Mouse (Mus musculus): Measurements from ENCODE around the gene H1f0. TPM values are rescaled to one million over a fixed set of nuclear protein-coding genes. Genes with fewer than 3 reads are reported as not detected.

H1f0 gene
- total RNA-seq, 2 experiments from 2014 or later = 104 to 128 TPM

DNA sequence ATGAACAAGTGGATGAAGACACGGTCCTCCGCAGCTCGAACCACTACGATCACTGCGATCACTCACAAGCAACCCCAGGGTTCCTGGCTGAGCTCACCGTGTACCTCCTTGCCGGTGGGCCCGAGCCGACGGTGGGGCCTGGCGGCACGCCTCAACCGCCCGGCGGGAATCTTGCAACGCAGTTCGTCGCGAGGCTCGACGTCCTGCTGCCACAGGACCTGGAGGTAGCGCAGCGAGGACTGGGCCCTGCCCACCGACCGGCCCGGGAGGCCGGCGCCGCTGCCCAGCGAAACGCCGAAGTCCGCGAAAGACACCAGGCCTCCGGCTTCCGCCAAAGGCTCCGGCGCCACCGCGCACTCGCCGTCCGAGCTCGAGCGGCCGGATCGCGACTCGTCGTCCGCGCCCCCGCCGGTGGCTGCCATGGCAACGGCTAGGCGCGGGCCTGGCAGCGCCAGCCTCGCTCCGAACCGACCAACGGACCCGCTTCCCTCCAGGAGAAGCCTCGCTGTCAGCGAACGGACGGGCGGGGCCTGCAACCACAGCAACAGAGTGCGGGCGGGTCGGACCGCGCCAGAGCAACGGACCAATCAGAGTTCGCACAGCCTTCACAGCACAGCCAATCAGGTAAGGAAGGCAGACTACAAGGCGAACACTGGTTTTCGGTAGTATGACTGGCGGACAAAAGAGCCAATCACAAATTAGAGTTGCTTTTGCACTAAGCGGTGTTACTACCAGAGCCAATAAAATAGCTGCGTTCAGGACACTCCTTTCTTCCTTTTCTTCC is 34.3 kb downstream of the H1f0 start, which contains the start of gene Ankrd54:
Ankrd54 (minus strand) TSS at position 518 of the 784 bp plus-strand sequence.
- intact Hi-C loops (cut with DNase I) = no loop called here
- DNase-seq = peak; percentile 94 to 96

DNA sequence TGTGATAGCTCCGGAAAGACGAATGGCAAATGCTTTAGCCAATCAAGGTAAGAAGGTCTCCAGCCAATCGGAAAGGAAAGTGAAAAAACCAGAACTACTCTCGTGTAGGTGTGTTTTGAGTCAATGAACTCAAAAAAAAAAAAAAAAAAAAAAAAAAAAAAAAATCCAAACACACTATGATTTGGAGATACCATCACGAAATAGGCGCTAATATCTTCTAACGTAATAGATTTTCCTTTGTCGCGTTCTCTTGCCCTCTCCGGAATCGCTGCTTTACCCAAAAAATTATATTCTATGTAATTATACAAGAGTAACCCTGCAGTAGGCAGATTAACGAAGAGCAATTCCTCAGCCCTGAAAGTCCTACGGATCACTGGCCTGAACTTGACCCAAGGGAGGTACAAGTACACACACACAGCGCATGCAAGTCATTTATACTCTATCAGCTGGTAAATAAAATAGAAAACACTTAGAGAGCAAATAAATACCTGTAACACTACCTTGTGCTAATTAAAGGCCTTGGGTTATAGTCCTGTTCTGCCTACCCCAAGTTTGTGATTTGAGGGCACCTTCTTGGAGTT is 35.0 kb downstream of the H1f0 start:
- intact Hi-C loops (cut with DNase I) = no loop called here
- no peak for DNase-seq

DNA sequence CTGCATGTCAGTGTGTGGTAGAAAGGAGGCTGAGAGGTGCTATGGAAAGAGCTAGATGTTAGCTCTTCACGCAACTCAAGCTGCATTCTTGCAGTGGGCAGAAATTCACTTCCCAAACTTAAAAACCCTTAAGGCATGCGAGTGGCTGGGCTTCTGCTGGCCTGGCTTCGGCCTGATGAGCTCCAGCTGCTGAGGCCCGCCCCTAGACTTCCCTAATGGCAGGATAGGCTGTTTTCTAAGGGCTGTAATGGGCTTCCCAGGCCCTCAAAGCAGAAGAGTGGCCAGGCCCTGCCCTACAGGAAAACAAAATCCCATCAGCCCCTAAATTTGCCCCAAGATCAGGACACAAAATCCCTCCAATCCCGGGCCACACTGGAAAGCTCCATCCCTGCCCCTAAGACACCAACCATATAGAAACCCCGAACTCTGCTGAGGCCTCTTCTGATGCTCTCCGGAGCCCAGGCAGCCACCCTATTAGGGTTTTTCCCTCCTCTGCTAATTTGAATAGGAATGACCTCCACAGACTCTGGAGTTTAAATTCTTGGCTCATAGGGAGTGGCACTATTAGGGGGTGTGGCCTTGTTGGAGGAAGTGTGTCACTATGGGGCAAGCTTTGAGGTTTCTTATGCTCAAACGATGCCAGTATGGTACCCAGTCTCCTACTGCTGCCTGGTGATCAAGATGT is 37.0 kb downstream of the H1f0 start:
- intact Hi-C loops (cut with DNase I) = no loop called here
- peak; percentile 25 to 47 for DNase-seq

DNA sequence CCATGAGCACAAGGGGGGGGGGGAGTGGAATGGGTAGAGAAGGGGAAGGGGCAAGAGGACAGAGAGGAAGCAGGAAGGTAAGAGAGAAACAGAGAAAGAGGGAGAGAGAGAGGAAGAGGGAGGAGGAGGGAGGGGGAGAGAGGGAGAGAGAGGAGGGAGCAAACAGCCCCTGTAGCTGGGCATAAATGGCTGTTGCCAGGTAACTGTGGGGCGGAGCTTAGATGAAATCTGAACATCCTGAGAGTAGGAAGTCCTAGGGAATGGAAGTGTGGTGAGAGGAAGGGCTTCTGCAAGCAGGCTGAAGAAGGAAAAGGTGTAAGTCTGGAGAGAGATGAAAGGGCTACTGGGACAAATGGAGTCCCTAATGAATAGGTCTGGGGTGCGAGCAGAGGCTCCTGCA is 38.0 kb downstream of the H1f0 start:
- intact Hi-C loops (cut with DNase I) = no loop called here
- no peak for DNase-seq

DNA sequence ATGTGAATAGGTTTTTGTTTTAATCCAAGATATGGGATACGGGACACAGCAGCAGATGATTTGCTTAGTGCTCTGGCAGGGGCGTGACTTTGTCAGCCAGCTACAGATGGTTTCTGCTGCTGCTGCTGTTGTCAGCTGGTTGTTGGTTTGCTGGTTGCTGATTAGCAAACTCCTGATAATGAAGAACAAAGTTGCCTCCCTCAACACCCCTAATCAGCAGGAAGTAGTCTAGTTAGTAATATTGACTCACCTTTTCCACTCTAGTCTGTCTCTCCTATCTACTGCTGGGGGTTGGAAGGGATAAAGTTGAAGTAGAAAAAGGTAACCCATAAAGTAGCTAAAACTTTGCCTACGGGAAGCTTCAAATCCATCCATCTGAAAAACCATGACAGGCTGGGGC is 39.4 kb downstream of the H1f0 start:
- DNase-seq = no peak
- intact Hi-C loops (cut with DNase I) = no loop called here

DNA sequence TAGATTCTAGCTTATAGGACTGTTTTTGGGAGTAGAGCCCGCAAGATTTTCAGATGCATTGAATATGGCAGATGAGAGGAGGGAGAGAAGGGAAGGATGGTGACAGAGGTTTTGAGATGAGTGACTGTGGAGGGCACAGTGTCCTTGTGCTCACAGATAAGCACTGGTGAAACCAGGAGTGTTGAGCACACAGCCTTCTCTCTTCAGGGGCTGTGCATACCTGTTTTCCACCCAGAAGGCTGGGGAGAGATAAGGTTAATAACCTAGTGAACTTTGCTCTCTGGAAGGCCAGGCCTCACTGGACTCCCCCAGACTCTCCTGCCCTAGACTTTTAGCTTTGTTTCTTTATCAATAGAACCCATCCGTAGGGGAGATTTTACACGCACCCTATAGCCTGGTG is 40.2 kb downstream of the H1f0 start:
- intact Hi-C loops (cut with DNase I) = no loop called here
- DNase-seq = no peak

DNA sequence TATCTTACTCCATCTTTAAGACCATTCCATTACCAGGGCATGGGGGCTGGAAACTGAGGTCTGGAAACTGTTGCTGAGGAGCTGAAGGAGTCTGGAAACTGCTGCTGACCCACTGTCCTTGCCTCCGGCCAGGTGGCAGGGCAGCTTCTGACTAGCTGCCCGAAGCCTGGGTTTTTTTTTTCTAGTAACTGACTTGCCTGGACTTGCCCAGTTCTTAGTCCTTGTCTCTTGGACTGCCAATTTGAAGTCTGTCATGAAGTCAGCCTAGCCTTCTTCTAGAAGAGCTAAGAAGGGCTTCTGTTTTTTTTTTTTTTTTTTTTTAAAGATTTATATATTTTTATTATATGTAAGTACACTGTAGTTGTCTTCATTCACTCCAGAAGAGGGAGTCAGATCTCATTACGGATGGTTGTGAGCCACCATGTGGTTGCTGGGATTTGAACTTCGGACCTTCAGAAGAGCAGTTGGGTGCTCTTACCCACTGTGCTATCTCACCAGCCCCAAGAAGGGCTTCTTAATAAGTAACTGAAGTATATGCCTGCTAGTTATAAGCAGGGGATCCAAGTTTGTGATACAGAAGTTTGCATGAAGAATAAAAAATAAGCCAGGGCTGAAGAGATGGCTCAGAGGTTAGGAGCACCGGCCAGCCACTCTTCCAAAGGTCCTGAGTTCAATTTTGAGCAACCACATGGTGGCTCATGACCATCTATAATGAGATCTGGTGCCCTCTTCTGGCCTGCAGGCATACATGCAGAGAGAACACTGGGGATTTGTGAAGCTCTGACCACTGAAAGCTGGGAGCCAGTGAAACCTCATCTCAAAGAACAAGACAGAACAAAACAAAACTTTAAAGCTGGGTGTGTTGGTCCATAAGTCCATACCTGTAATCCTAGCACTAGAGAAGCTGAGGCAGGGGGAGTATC is 43.1 kb downstream of the H1f0 start:
- intact Hi-C loops (cut with DNase I) = loop anchor here (1.0 to 5.0 kb wide), 2 partner anchors 33 to 154 kb away; no protein-coding TSS in a partner anchor
- peak; percentile 38 to 54 for DNase-seq

DNA sequence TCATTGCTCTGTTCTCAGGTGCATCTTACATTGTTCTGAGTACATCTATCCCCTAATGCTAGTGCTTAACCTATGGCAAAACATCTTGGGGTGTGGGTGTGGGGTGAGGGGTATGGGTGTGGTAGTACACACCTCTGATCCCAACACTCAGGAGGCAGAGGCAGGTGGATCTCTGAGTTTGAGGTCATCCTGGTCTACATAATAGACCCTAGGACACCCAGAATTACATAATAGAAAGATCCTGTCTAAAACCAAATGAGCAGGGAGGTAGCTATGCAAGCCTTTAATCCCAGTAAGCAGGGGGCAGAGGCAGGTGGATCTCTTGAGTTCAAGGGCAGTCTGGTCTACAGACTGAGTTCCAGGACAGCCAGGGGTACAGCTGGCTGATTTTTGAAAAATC is 45.5 kb downstream of the H1f0 start:
- no peak for DNase-seq
- intact Hi-C loops (cut with DNase I) = loop anchor here (5.0 kb wide), 1 partner anchor 156 kb away; no protein-coding TSS in a partner anchor

DNA sequence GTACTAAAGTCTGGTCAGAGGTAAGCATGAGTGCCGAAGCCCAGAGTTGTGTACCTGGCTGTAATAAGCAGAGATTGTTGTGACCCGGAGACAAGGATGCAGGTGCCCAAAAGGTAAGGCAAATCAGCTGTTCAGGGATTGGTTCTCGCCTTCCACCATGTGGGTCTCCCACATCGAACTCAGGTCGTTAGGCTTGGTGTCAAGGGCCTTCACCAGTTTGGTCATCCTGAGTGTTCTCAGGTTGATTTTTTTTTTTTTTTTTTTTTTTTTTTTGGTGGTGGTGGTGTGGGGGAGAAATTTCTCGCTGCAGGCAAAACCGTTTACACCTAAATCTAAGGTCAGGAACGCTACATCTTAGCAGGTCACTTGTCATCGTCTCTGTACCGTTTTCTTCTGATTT is 46.2 kb downstream of the H1f0 start:
- intact Hi-C loops (cut with DNase I) = loop anchor here (5.0 kb wide), 1 partner anchor 157 kb away; no protein-coding TSS in a partner anchor
- DNase-seq = no peak

DNA sequence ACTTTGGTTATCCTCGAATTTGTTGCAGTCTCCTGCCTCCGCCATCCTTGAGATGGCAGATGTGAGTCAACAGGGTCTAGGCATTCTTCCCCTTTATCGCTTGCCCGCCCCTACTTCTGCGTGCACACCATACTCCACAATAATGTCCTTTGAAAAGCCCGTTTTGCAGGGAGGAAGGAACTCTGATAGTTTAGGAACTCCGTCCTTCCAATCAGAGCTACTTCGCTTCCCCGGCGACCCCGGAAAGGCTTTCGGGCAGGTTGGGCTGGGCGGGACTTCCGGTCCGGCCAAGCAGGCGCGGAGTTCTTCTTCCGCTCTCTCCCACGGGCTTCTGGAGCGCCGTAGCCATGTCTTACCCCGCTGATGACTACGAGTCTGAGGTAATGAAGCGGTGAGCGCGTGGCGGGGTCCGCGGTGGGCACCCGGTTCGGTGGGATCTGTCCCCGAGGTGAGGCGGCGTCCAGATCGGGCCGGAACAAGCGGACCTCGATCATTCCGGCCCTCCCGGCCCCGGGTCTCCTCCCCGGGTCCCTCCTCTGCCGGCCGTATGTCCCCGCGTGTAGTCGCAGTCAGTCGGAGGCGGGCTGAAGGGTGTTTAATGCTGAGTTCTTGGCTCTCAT is 46.8 kb downstream of the H1f0 start, which contains the start of gene Eif3l:
Eif3l (plus strand) TSS at position 267 of the 620 bp plus-strand sequence.
- DNase-seq = peak; percentile 90 to 92
- intact Hi-C loops (cut with DNase I) = loop anchor here (5.0 kb wide), 1 partner anchor 158 kb away; no protein-coding TSS in a partner anchor

DNA sequence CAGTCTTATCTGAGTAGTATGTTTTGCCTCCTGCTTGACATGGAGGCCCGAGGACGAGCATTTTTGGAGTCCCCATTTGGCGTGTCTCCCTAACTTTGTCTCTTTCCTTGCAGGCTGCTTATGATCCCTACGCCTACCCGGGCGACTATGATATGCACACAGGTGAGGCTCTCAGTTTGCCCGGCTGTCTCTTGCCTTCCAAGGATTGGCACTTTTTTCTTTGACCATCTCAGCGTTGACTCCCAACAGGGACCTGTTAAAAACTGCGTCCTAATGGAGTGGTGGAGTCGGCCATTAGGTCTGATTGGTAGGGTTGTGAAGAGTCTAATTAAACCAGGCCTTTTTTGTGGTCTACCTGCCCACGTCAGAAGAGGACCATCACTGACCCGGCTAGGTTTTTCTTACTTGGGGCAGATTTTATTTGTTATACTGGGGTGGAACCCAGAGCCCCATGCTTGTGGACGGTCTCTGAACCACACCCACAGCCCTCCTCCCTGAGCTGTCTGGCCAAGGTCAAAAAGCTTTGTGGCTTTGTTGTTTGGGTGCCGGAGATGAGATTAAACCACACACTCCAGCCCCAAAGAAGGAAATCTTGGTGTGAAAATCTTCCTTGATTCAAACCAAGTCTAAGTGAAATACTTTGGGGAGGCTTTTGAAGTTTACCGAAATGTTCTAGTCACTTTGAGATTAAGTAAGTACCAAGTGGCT is 47.6 kb downstream of the H1f0 start:
- intact Hi-C loops (cut with DNase I) = no loop called here
- DNase-seq = no peak

DNA sequence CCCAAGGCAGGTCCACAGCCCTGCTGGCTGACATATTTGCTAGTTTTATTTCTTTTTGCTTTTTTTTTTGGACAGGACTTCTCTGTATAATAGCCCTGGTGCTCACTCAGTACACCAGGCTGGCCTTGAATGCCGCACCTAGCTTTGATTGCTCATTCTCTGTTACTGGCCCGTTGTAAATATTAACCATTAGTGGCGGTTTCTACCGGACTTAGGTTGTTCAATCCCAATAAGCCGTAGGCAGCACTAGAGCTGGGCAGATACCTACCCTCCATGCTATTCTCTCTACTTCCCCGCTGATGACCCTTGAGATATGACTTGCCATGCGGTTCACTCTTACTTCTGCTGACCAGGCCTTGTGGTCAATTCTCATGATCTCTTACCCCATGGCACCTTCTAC is 51.3 kb downstream of the H1f0 start:
- intact Hi-C loops (cut with DNase I) = no loop called here
- no peak for DNase-seq

Small RNAs within 50 kb of the gene (microRNA-seq; reads per million reads assigned to microRNA genes)
- gene Mir6956 = 0.48 to 2.4 reads per million in 2 experiments

Other genes starting within 250 kb of the H1f0 start
- 10 to 100 TPM; 20.3 to 20.6 TPM for gene Card10, start 225.4 kb upstream of the H1f0 start, total RNA-seq (2021)
- gene Cdc42ep1, start 185.8 kb upstream of the H1f0 start, total RNA-seq (2021) = 10 to 100 TPM; 47.5 to 50.8 TPM
- gene Lgals2, start 172.9 kb upstream of the H1f0 start, total RNA-seq (2021) = under 1 TPM in 1 of 2 experiments, not detected in 1; 0.53 TPM
- 10 to 100 TPM; 38.4 to 39.7 TPM for gene Gga1, start 151.3 kb upstream of the H1f0 start, total RNA-seq (2021)
- gene Gm49510, start 128.8 kb upstream of the H1f0 start, total RNA-seq (2021) = not detected
- gene Sh3bp1, start 128.7 kb upstream of the H1f0 start, total RNA-seq (2021) = 1 to 10 TPM; 4.6 to 6.3 TPM
- 1 to 10 TPM; 1.6 to 1.9 TPM for gene Pdxp, start 114.5 kb upstream of the H1f0 start, total RNA-seq (2021)
- gene Lgals1, start 101.7 kb upstream of the H1f0 start, total RNA-seq (2021) = 100 to 1,000 TPM; 236 to 276 TPM
- gene Nol12, start 93.5 kb upstream of the H1f0 start, total RNA-seq (2021) = 10 to 100 TPM; 13.6 to 14.3 TPM
- gene Triobp, start 80.7 kb upstream of the H1f0 start, total RNA-seq (2021) = 10 to 100 TPM; 44.6 to 49.6 TPM
- not detected for gene Galr3, start 13.4 kb downstream of the H1f0 start, total RNA-seq (2021)
- gene Ankrd54, start 34.4 kb downstream of the H1f0 start, total RNA-seq (2021) = 1 to 10 TPM; 8.7 to 9.4 TPM
- 10 to 100 TPM; 73.8 to 81.1 TPM for gene Eif3l, start 46.7 kb downstream of the H1f0 start, total RNA-seq (2021)
- gene Micall1, start 80.4 kb downstream of the H1f0 start, total RNA-seq (2021) = 10 to 100 TPM; 61.2 to 64.9 TPM
- gene Polr2f, start 112.6 kb downstream of the H1f0 start, total RNA-seq (2021) = 100 to 1,000 TPM; 111 to 116 TPM
- gene 1700088E04Rik, start 112.8 kb downstream of the H1f0 start, total RNA-seq (2021) = 1 to 10 TPM; 1.3 to 2.7 TPM
- gene Sox10, start 136.8 kb downstream of the H1f0 start, total RNA-seq (2021) = 1 to 10 TPM; 1.6 to 1.8 TPM
- gene Pick1, start 200.7 kb downstream of the H1f0 start, total RNA-seq (2021) = 10 to 100 TPM; 22.4 to 23.2 TPM
- under 1 TPM; 0.76 to 0.98 TPM for gene Gm49486, start 200.9 kb downstream of the H1f0 start, total RNA-seq (2021)
- under 1 TPM; 0.19 to 0.29 TPM for gene Slc16a8, start 226.3 kb downstream of the H1f0 start, total RNA-seq (2021)

Data from heart, postnatal 14 days (tissue).